In the genomic region with DNA sequence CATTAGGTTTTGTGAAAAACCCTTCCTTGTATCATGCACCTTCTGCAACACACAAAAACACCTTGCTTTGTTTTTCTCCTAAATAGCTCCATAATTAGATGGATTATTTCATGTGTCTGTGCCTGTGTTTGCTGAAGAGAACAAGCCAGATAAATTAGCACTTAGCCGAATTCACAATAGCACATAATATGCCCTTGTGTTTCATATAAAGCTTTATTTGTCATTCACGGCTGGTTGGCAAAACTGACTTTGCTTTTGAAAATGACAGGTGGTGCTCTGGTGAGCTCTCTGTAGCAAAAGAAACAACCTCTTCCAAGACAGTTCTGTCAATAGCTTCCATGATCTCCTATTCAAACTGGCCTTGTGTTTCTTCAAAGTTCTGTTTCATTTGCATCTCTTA, we compare ENCODE assay signal across 17 mouse cellular contexts.
DNase-seq lines count a peak whose midpoint lies in the region; ATAC-seq and TF ChIP-seq lines count a peak whose summit lies in the region.
"Had no signal": no experiment of that assay in that cellular context is flagged by ENCODE, and none has a peak within 500 bp of the region (broad histone marks: within the 10 kb centered on the region; RNA-seq: fewer than 3 reads in every experiment).

No protein-coding gene starts in this region.

- ATAC-seq in forebrain, embryonic 12.5 days (ENCODE audit: low FRiP score), result peak; percentile 51; the same call in 1 of the 2 replicates
- no peak for ATAC-seq in forebrain, postnatal 0 days
- peak; percentile 43; the same call in 1 of the 2 replicates for ATAC-seq in forebrain, embryonic 16.5 days

- no peak for TF ChIP-seq POLR2A in brain, embryonic 14.5 days (IDR thresholded peaks at IDR 0.05; ENCODE audit: borderline replicate concordance, extremely low read depth, insufficient read depth, insufficient read length, poor library complexity, severe bottlenecking)

- no peak for DNase-seq in forebrain, postnatal 0 days
- DNase-seq in brain, adult 2 months (ENCODE audit: low read depth, low spot score), result peak; percentile 1
- DNase-seq in brain, embryonic 14.5 days (ENCODE audit: low read depth), result peak; percentile 76
- DNase-seq in right cerebral cortex, postnatal 14 days, result no peak
- DNase-seq in layer of hippocampus, postnatal 25 days (ENCODE audit: extremely low spot score in 1 of 2, low spot score in 1 of 2), result no peak
- DNase-seq: adrenal gland, adult 8-10 months; adrenal gland, postnatal 14 days; adrenal gland, postnatal 36 days; cerebellum, adult 11-12 months; cerebellum, adult 2 months; cerebellum, adult 9-10 months; cerebellum, postnatal 10 days; cerebellum, postnatal 25 days had no signal

- WGBS in forebrain, embryonic 12.5 days, result 15% methylated on average over 2 of the region's 2 CpGs
- 20% methylated on average over 2 of the region's 2 CpGs for WGBS in forebrain, postnatal 0 days
- WGBS in forebrain, embryonic 16.5 days, result 11% methylated on average over 2 of the region's 2 CpGs

- no peaks in the 10 kb centered on the region for H3K27me3 ChIP-seq in forebrain, embryonic 12.5 days
- H3K27me3 ChIP-seq in forebrain, postnatal 0 days (ENCODE audit: insufficient read depth, low read length), result no peaks in the 10 kb centered on the region
- H3K27me3 ChIP-seq in forebrain, embryonic 16.5 days (replicated peaks; ENCODE audit: control insufficient read depth, insufficient read depth, low read length), result no peaks in the 10 kb centered on the region
- H3K27me3 ChIP-seq: embryonic facial prominence, embryonic 12.5 days had no signal

- peaks cover 6% of the 10 kb centered on the region for H3K4me1 ChIP-seq in forebrain, embryonic 12.5 days
- H3K4me1 ChIP-seq in forebrain, postnatal 0 days (ENCODE audit: insufficient read depth), result no peaks in the 10 kb centered on the region
- peaks cover 2% of the 10 kb centered on the region for H3K4me1 ChIP-seq in forebrain, embryonic 16.5 days (replicated peaks; ENCODE audit: control insufficient read depth, insufficient read depth, low read length)
- H3K4me1 ChIP-seq: embryonic facial prominence, embryonic 12.5 days had no signal

- no peaks in the 10 kb centered on the region for H3K36me3 ChIP-seq in forebrain, embryonic 12.5 days (replicated peaks)
- H3K36me3 ChIP-seq in forebrain, postnatal 0 days (ENCODE audit: insufficient read depth), result no peaks in the 10 kb centered on the region
- H3K36me3 ChIP-seq in forebrain, embryonic 16.5 days (ENCODE audit: control insufficient read depth, insufficient read depth), result no peaks in the 10 kb centered on the region
- H3K36me3 ChIP-seq: embryonic facial prominence, embryonic 10.5 days; embryonic facial prominence, embryonic 12.5 days had no signal

- TF ChIP-seq CTCF in forebrain, postnatal 0 days (IDR thresholded peaks at IDR 0.05; ENCODE audit: low read depth), result no peak
- TF ChIP-seq CTCF in brain, embryonic 14.5 days (IDR thresholded peaks at IDR 0.05; ENCODE audit: borderline replicate concordance, extremely low read depth, insufficient read depth, insufficient read length), result no peak

- H3K9me3 ChIP-seq in forebrain, embryonic 12.5 days, result no peaks in the 10 kb centered on the region
- H3K9me3 ChIP-seq in forebrain, postnatal 0 days (ENCODE audit: low read length), result no peaks in the 10 kb centered on the region
- no peaks in the 10 kb centered on the region for H3K9me3 ChIP-seq in forebrain, embryonic 16.5 days (ENCODE audit: control insufficient read depth, low read length)
- H3K9me3 ChIP-seq: embryonic facial prominence, embryonic 10.5 days; embryonic facial prominence, embryonic 12.5 days had no signal

- H3K4me2 ChIP-seq in forebrain, embryonic 12.5 days, result no peak overlapping the region
- no peak overlapping the region for H3K4me2 ChIP-seq in forebrain, postnatal 0 days (ENCODE audit: low read depth)
- H3K4me2 ChIP-seq in forebrain, embryonic 16.5 days (ENCODE audit: low read length), result no peak overlapping the region
- H3K4me2 ChIP-seq: embryonic facial prominence, embryonic 12.5 days had no signal

- H3K9ac ChIP-seq in forebrain, embryonic 12.5 days, result no peak overlapping the region
- H3K9ac ChIP-seq in forebrain, postnatal 0 days, result no peak overlapping the region
- H3K9ac ChIP-seq in forebrain, embryonic 16.5 days (replicated peaks; ENCODE audit: low read depth, low read length), result no peak overlapping the region
- H3K9ac ChIP-seq: embryonic facial prominence, embryonic 12.5 days had no signal

- H3K4me3 ChIP-seq in forebrain, embryonic 12.5 days (replicated peaks), result no peak overlapping the region
- no peak overlapping the region for H3K4me3 ChIP-seq in forebrain, postnatal 0 days (ENCODE audit: low read depth, low read length)
- no peak overlapping the region for H3K4me3 ChIP-seq in forebrain, embryonic 16.5 days (replicated peaks; ENCODE audit: low read length)
- H3K4me3 ChIP-seq: embryonic facial prominence, embryonic 10.5 days; embryonic facial prominence, embryonic 12.5 days had no signal

- no peak overlapping the region for H3K27ac ChIP-seq in forebrain, embryonic 12.5 days
- H3K27ac ChIP-seq in forebrain, postnatal 0 days (ENCODE audit: low read depth, low read length), result no peak overlapping the region
- H3K27ac ChIP-seq in forebrain, embryonic 16.5 days (ENCODE audit: low read length), result no peak overlapping the region; the same call in 1 of the 2 replicates
- H3K27ac ChIP-seq: embryonic facial prominence, embryonic 10.5 days; embryonic facial prominence, embryonic 12.5 days had no signal

Comparison
In these comparisons a context has a peak if more than half of its experiments do, and no peak if none do; other contexts are left out.
1. DNase-seq: peak in brain, adult 2 months (single experiment) and brain, embryonic 14.5 days (single experiment); none in forebrain, postnatal 0 days (single experiment), right cerebral cortex, postnatal 14 days (single experiment) and layer of hippocampus, postnatal 25 days (0 of 2).